Mouse (Mus musculus) bone marrow, adult 2 months (tissue): ENCODE measurements around the gene Zbtb8b.

Experiments used
- CTCF ChIP-seq: fragments of 200-500 bp; IDR thresholded peaks from 2 replicates; pipeline ENCODE4 v1.5.1; 2011; ENCODE audit warnings: low read length, control low read depth; ENCODE audit not compliant: control insufficient read depth, insufficient read depth
- POLR2A ChIP-seq: fragments of 200-500 bp; IDR thresholded peaks from 2 replicates; pipeline ENCODE4 v1.6.1; 2011; ENCODE audit warnings: low read depth, mild to moderate bottlenecking, control low read depth, low read length, borderline replicate concordance; ENCODE audit not compliant: control insufficient read depth

DNA sequence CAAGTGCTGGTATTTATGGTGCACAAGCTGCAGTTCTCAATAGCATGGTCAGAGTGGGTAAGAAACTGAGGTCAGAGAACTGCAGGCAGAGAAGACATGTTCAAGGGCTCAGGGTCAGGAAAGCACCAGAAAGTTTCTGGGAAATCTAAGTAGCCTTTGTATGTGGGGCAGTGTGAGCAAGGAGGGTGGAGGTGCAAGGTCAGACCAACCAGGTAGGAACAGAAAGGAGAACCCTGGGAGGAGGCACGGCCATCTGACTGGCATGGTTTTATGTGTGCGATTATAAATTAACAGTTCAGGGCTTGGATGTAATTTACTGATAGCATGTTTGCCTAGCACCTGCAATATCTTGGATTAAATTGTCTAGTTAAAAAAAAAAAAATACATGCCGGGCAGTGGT, 19.1 kb upstream of the Zbtb8b start:
- no peak for TF ChIP-seq CTCF
- no peak for TF ChIP-seq POLR2A
